Mouse (Mus musculus) spleen, adult 12 weeks (tissue): ENCODE data around the gene Cldn20.

ENCODE experiments used
- DNase-seq: peaks from one replicate; pipeline ENCODE4 v3.0.0; 2022; ENCODE audit warnings: low spot score

Cldn20 gene

GRCm38 (mm10) chr17:3529523-3529922 is 2.8 kb upstream of the Cldn20 start:
- no peak for DNase-seq

GRCm38 (mm10) chr17:3530549-3530948 is 1.8 kb upstream of the Cldn20 start:
- DNase-seq = no peak

DNA sequence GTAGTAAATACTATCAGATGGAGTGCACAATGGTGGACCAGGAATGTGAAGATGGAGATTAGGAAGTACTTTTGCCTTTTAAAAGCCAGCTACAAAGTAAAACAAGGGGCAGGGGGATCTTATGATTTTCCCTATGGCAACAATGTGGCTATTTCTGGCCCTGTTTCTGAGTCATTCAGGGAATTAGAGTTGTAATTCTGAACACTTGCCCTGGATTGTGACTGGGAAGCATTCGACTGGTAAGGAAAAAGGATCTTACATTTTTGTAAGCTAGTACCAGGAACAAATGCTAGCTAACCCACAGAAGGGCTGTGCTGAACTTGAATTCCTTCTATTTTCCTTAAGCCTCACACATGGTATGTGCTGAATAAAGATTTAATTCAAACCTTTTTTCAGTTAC is 713 bp upstream of the Cldn20 start:
- DNase-seq = no peak

GRCm38 (mm10) chr17:3533425-3533824 is 1.1 kb downstream of the Cldn20 start:
- DNase-seq = no peak

DNA sequence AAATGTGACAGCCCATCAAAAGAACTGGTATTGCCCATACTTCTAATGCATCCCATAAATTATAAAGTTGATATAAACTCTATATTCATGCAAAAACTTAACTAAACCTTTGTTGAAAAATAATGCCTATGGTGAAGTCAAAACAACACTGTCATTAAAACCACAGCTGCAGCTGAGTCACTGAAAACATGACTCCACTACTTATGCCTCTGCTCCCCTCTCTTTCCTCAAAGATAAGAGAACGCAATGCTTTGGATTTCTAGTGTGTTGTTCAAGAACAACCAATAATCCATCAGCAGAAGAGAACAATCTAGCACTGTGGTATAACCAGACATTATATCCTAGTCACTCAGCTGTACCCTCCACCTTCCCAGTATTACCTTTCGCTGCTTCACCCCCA is 8.0 kb downstream of the Cldn20 start:
- DNase-seq = no peak

DNA sequence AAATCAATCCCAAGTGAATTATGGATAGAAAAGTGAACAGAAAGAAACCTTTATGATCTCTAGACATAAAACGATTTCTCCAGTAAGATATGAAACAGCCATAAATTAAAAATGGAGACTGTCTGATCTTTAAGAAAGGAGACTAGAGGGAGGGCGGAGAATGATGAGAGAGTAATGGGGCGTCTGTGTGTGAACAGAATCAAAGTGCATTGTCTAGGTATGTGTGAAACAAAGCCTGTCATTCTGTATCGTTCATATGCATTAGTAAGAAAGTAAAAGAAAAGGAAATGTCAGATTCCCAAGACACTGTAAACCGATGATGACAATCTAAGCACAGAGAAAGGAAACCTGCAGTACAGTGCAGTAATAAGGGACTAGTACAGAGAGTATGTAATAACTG is 8.7 kb downstream of the Cldn20 start:
- DNase-seq = no peak

DNA sequence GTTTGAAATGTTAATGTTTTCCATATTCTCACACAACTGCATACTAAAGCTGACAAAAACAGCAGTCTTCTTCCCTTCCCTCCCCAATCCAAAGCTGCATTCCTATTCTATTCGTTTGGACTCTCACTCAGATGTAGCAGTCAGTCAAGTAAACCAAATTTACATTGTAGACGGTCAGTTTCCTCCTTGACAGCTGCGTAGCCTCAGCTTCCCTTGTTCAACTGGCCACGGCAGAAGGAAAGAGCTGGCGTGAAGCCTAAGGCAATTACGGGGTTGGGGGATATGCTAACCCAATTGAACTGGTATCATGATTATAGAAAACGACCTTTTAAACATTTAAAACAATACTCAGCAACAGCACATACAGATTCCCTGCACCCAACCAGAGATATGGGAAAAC is 15.4 kb downstream of the Cldn20 start:
- DNase-seq = no peak

DNA sequence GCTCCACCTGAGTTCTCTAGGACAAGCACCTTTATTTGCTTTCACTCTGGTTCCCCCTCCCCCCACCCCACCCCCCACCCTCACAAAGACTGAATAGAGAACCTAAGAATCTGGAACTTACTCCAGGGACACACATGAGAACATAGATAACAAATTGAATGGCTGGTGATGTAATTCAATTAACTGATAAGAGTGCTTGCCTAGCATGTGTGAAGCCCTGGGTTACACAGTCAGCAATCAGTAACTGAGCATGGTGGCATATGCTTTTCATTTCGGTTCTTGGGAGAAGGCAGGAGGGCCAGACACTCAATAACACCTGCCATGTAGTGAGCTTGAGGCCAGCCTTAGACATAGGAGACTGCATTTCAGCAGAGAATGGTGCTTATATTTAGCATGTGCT is 23.9 kb downstream of the Cldn20 start:
- no peak for DNase-seq

- DNase-seq = peak; percentile 95
Observed at GRCm38 (mm10) chr17:3557331-3558311, 25.3 kb downstream of the Cldn20 start, which contains the start of gene Tfb1m. Tfb1m (minus strand) TSS chr17:3557781.

DNA sequence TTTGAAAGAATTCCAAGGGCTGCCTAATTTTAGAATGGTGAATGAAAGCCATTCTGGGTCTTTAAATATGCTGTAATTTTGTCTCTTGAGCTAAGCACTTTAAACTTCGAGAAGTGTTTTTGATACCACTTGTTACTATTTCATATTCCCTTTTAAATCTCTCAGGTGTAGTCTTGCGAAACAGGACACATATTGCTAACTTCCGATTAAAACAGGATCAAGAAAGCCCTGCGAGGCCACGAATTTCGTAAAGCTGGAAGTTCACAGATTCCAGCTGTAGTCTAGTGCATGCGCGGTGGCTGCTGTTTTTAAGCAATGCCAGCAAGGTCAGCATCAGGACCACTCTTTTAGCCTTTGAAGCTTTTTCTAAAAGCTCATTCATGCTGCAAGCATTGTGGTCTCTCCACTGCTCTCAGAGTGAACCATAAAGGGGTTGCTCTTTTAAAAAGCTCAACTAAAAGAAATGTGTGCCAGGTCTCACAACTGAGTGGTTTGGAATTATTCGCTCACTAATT is 26.1 kb downstream of the Cldn20 start:
- DNase-seq = no peak

DNA sequence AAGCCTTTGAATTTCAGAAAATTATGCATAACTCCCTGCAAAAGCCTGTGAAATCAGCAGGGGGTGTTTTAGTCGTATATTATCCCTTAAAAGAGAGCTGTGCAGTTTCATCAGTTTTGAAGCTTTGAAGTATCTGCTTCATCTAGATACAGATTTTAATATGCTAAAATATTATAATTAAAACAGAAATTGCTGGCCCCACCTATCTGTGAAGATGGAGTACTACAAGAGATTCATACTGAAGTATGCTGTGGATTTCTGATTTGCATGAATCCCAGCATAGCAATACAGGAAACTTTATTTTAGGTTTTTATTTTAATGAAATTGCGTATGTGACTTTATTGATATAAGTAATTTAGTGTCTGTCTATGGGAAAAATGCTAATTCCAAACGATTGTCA is 28.2 kb downstream of the Cldn20 start:
- no peak for DNase-seq

- no peak for DNase-seq
Observed at GRCm38 (mm10) chr17:3562405-3562804, 30.1 kb downstream of the Cldn20 start.

DNA sequence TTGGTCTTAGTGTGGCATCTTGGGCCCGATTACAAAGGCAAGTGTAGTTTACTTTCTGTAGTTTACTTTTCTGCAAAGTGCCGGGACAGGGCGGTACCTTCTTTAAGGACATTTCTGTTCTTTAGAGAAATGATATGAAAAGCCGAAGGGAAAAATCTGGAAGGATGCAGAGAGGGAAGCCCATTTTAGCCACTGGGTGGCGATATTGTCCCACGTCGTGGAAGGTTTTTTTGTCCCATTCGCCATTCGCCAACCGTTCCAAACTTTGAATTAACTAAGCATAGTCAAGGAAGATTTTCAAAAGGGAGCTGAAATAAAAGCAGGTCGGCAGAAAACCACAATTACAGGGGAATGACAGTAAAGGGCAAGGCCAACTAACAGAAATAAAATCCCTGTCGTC is 38.5 kb downstream of the Cldn20 start:
- no peak for DNase-seq
